Mouse (Mus musculus): Measurements from ENCODE around the gene Txndc2.
"Not testable (repeated sequence)": the region's sequence is repeated elsewhere in the genome, so short reads cannot be mapped to it uniquely, and the experiment has no call there.

Txndc2 gene

GRCm38 (mm10) chr17:65655608-65656007 lies 13.6 kb upstream of the Txndc2 start:
- DNase-seq, result no peak

- no peak for DNase-seq
These were observed 8.6 kb upstream of the Txndc2 start for GRCm38 (mm10) chr17:65650598-65650997.

- no peak for DNase-seq
These were observed 7.2 kb upstream of the Txndc2 start for GRCm38 (mm10) chr17:65649175-65649493.

- DNase-seq, result no peak
These were observed 6.6 kb upstream of the Txndc2 start for GRCm38 (mm10) chr17:65648371-65649174.

GRCm38 (mm10) chr17:65647961-65648360 lies 6.0 kb upstream of the Txndc2 start:
- DNase-seq, result no peak

GRCm38 (mm10) chr17:65647226-65647625 lies 5.3 kb upstream of the Txndc2 start:
- no peak for DNase-seq

GRCm38 (mm10) chr17:65643579-65643978 lies 1.6 kb upstream of the Txndc2 start:
- DNase-seq, result no peak

- peak; percentile 75 for DNase-seq
These were observed 1.1 kb upstream of the Txndc2 start for GRCm38 (mm10) chr17:65643051-65643521.

- DNase-seq, result no peak
These were observed 617 bp upstream of the Txndc2 start for GRCm38 (mm10) chr17:65642578-65642991.

GRCm38 (mm10) chr17:65639144-65639543 lies 2.8 kb downstream of the Txndc2 start:
- DNase-seq, result no peak

GRCm38 (mm10) chr17:65635715-65636360 lies 6.1 kb downstream of the Txndc2 start:
- no peak for DNase-seq

GRCm38 (mm10) chr17:65629943-65630342 lies 12.0 kb downstream of the Txndc2 start:
- DNase-seq, result no peak

GRCm38 (mm10) chr17:65628823-65629532 lies 13.0 kb downstream of the Txndc2 start:
- not testable (repeated sequence) for DNase-seq

- no peak for DNase-seq
These were observed 15.7 kb downstream of the Txndc2 start for GRCm38 (mm10) chr17:65626301-65626700.

GRCm38 (mm10) chr17:65625563-65625962 lies 16.4 kb downstream of the Txndc2 start:
- DNase-seq, result no peak

GRCm38 (mm10) chr17:65623130-65623529 lies 18.8 kb downstream of the Txndc2 start:
- no peak for DNase-seq

- DNase-seq, result no peak
These were observed 23.5 kb downstream of the Txndc2 start for GRCm38 (mm10) chr17:65618431-65618830.

GRCm38 (mm10) chr17:65615678-65616077 lies 26.3 kb downstream of the Txndc2 start:
- DNase-seq, result no peak

- no peak for DNase-seq
These were observed 27.5 kb downstream of the Txndc2 start for GRCm38 (mm10) chr17:65614431-65614830.

GRCm38 (mm10) chr17:65613463-65614412 lies 28.2 kb downstream of the Txndc2 start, which contains the start of gene Vapa:
Vapa (minus strand) TSS chr17:65613555.
- DNase-seq, result peak; percentile 98

- no peak for DNase-seq
These were observed 28.9 kb downstream of the Txndc2 start for GRCm38 (mm10) chr17:65613142-65613462.

- DNase-seq, result peak; percentile 28
These were observed 29.4 kb downstream of the Txndc2 start for GRCm38 (mm10) chr17:65612391-65613141.
